Mouse (Mus musculus) neutrophil, adult 65 days (primary cell): ENCODE measurements around the gene Bpnt1. TPM values are rescaled to one million over a fixed set of nuclear protein-coding genes. Genes with fewer than 3 reads are reported as not detected.

Experiments used
- total RNA-seq: library from RNA; stranded (reverse); gene quantifications from 2 replicates; pipeline ENCODE4 v1.2.4, GENCODE M21; 2023

Bpnt1 gene
- 4.5 and 4.7 TPM in 2 replicates for total RNA-seq

GRCm38 (mm10) chr1:185331983-185332430 is at the start of gene Bpnt1:
Bpnt1 (plus strand) TSS chr1:185332149.

DNA sequence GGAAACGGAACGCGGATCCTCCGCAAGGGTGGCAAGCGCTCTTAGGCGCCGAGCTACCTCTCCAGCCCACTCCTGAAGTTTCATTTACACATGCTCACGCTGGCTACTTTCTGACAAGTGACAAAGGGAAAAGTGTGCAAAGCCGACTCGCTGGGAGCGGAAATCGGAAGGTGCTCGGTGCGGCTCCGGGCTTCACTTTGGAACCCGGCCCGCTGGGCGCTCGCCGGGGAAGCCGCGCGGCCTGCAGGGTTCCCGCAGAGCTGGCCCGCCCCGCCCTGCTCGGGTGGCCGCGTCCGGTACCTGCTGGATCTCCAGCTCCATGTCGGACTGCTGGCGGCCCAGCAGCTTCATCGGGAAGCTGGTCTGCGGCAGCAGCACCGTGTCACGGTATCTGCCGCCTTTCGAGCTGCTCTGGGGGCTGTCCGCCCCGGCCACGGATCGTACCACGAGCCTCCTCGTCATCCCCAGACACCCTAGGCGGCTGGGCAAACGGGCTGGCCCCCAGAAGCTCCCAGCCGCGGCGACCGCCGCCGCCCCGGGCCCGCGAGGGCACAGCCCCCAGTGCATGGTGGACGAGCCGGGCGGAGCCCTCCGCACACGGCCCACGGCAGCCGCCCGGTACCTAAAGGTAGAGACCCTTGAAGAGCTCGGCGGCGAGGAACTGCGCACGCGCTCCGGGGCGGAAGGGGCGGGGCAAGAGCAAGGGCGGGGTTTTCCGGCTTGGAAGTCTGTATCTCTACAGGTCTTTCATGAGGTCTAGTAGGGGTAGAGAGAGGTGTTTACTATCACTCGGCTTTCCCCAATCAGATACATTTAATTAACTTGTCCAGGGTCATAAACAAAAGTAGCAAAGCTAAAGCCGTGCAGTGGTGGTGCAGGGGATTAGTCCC is 3.0 kb upstream of the Bpnt1 start, which contains the start of gene Iars2:
Gene Iars2, minus strand, starts transcription at position 676 of the 890 bp plus-strand sequence.

DNA sequence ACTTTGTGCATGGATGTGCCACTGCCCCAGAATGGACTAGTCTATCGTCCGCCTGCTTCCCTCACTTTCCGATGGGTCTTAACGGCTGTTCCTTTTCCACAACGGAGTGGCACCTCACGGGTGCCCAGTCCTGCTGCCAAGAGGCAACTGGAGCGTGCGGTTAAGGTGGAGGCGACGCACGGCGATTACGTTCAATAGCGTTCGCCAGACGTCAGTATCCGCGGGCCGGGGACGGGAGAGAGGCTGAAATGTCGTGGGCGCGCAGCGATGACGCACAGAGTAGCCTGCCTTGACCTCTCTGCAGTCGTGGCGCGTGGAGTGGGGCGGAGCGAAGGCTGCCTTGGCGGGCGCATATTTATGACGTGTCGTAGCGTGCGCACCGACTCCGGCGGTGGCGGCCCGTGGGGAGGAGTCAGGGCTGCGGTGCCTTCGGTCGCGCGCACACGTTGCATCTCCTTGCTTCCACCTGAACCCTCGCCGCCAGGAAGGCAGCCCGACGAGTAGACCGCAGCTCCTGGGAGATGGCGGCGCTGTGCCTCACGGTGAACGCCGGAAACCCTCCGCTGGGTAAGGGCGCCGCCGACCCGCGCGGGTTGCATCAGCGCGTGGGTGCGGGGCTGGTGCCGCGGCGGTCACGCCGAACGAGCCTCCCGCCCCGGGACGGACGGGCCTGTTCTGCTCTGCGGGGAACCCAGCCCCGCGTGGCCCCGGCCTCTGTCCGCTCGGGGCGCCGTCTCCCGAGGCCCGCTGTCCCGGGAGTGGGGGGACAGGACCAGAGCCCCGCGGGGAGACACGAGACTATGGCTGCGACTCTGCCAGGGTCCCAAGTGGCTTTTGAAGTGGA is 30.9 kb downstream of the Bpnt1 start, which contains the start of gene Eprs:
Gene Eprs, plus strand, starts transcription at position 368 of the 844 bp plus-strand sequence.

Other genes starting within 250 kb of the Bpnt1 start
- 60.4 and 74.0 TPM in 2 replicates for gene Rab3gap2, start 128.0 kb upstream of the Bpnt1 start, total RNA-seq
- gene Iars2, start 2.8 kb upstream of the Bpnt1 start, total RNA-seq = 10.4 and 13.6 TPM in 2 replicates
- gene Eprs, start 30.9 kb downstream of the Bpnt1 start, total RNA-seq = 43.4 and 55.4 TPM in 2 replicates
- 0.13 and 0.14 TPM in 2 replicates for gene Slc30a10, start 122.7 kb downstream of the Bpnt1 start, total RNA-seq